Mouse (Mus musculus) spleen, adult 2 months (tissue): ENCODE results near the gene Tmod4.

Experiments
- CTCF ChIP-seq: fragments of 200-500 bp; IDR thresholded peaks from 2 replicates; pipeline ENCODE4 v1.5.1; 2011; ENCODE audit warnings: mild to moderate bottlenecking, inconsistent platforms; ENCODE audit not compliant: insufficient read depth, insufficient read length, insufficient replicate concordance; ENCODE audit errors: extremely low read depth
- POLR2A ChIP-seq: fragments of 200-500 bp; IDR thresholded peaks from 2 replicates; pipeline ENCODE4 v1.6.1; 2011; ENCODE audit warnings: low read depth, low read length, inconsistent platforms

DNA sequence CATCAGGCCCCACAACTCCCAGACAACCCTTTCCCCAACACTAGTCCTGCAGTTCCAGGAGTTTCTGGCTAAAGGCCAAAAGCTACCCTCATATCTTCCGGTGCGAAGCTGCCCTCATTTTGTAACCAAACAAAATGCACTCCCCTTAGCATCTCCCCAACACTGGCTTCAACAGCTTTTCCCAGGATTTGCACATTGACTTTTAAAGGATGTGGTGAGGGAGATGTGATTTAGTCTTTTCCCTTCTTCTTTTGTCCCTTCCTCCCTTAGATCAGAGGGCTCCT lies 38.0 kb downstream of the Tmod4 start:
- TF ChIP-seq POLR2A (no peak), CTCF (no peak)
